Mouse (Mus musculus): ENCODE measurements around the gene Man1a2.

Gene Man1a2

DNA sequence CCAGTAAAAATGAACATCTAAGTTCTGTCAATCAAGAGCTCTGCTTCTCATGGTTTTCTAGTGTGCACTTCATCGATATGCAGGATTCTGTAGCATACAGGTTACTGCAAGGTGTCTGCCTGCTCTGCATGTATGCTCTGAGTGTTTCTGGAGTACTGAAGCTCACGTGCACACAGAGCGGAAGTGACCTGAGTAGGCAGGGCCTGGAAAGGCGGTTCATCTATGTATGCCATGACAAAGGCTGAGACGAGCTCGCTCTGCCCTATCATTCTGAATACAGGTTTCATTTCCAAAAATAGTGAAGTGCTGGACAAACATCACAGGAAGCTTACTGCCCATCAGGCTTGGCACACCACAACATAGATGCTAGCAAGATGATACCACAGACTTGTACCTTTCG lies 122.8 kb downstream of the Man1a2 start:
- no peak for DNase-seq (ENCODE audit: low spot score)

GRCm38 (mm10) chr3:100561561-100562175 lies 123.6 kb downstream of the Man1a2 start:
- no peak for DNase-seq (ENCODE audit: low spot score)

- DNase-seq (ENCODE audit: low spot score) = no peak
Measured at GRCm38 (mm10) chr3:100559431-100559830, 125.9 kb downstream of the Man1a2 start.

- no peak for DNase-seq (ENCODE audit: low spot score)
Measured at GRCm38 (mm10) chr3:100558211-100558708, 127.0 kb downstream of the Man1a2 start.

- no peak for DNase-seq (ENCODE audit: low spot score)
Measured at GRCm38 (mm10) chr3:100554843-100555242, 130.5 kb downstream of the Man1a2 start.

- no peak for DNase-seq (ENCODE audit: low spot score)
Measured at GRCm38 (mm10) chr3:100552171-100552570, 133.1 kb downstream of the Man1a2 start.

DNA sequence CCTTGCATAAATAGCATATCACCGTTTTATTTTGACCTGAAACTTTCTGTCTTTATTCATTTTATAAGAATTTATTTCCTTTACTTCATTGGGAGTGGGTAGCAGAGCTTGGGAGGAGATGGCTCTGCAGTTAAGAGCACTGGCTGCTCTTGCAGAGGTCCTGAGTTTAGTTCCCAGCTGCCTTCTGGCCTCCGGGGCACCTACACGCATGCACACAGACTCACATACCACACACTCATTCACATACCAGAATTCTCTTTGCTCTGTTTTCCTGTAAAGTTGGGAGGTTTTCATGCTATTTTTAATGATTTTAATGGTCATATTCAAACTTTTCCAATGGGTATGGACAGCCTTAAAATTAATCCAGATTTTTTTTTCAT lies 137.4 kb downstream of the Man1a2 start:
- DNase-seq (ENCODE audit: low spot score) = no peak

DNA sequence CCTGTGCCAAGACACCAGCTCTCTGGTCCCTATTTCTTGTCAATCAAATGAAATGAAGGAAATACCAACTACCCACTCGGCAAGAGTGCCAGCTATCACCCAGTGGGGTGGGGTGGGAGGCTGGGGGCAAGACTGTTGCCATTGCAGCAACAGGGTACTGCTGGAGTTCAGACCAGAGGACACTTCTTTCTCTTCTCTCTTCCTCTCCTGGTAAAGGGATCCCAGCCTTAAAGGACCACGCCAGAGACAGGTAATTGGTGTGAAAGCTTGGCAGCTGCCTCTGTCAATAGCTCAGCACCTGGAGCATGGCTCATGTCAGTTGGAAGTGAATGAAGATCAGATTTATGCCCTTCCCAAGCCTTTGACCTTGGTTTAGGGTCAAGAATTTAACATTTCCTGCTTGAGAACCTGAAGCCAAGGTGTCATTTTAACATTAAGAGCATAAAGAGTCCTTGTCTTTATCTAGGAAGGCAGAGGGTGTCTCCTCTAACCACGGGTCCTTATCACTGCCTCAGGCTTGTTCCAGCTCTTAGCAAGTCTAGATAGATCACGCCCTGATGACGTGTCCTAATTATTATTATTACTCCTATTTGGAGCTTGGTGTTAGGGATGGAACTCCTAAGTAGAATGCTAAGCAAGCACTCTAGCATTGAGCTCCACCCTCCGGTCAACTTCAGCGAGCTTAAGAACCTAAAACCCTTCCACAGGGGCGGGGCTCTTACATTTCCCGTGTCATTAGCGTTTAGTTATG lies 138.0 kb downstream of the Man1a2 start:
- no peak for DNase-seq (ENCODE audit: low spot score)

- DNase-seq (ENCODE audit: low spot score) = no peak
Measured at GRCm38 (mm10) chr3:100536686-100537085, 148.6 kb downstream of the Man1a2 start.

DNA sequence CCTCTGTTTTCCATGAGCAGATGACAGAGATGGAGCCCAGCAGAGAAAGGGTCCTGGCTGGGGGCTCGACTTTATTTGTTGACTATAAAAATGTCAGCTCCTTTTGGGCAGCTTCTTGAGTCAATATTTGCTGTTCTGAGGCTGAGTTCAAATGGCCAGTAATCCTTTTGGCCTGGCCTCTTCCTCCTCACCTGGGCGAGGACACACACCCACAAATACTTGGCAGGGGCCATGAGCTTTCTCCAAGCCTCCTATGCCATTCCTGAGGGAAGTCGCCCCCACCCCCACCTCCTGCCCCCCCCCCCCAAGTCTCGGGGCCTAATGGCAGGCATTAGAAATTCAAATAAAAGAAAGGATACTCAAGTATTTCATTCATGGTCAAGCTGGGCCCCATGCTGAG lies 149.4 kb downstream of the Man1a2 start:
- DNase-seq (ENCODE audit: low spot score) = no peak

DNA sequence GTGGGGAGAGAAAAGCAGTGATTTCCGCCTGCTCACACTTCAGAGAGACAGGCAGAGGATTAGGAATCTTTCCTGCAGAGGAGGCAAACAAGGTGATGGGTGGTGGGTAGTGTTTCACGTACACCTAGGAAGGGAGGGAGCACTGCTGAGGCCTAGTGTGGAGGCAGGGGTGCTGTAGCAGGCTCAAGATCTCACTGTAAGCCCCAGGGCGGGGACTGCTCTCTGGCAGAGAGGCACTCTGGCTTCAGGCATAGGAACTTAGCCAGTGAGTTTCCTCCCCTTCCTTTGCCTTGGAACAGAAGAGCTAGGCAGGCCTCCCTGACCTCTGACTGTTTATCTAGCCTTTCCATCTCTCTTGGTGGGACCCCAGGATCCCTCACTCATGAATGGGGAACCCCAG lies 150.0 kb downstream of the Man1a2 start:
- no peak for DNase-seq (ENCODE audit: low spot score)

- DNase-seq (ENCODE audit: low spot score) = no peak
Measured at GRCm38 (mm10) chr3:100534394-100534793, 150.9 kb downstream of the Man1a2 start.

- DNase-seq (ENCODE audit: low spot score) = no peak
Measured at GRCm38 (mm10) chr3:100533429-100533828, 151.9 kb downstream of the Man1a2 start.

- DNase-seq (ENCODE audit: low spot score) = no peak
Measured at GRCm38 (mm10) chr3:100530919-100531318, 154.4 kb downstream of the Man1a2 start.

DNA sequence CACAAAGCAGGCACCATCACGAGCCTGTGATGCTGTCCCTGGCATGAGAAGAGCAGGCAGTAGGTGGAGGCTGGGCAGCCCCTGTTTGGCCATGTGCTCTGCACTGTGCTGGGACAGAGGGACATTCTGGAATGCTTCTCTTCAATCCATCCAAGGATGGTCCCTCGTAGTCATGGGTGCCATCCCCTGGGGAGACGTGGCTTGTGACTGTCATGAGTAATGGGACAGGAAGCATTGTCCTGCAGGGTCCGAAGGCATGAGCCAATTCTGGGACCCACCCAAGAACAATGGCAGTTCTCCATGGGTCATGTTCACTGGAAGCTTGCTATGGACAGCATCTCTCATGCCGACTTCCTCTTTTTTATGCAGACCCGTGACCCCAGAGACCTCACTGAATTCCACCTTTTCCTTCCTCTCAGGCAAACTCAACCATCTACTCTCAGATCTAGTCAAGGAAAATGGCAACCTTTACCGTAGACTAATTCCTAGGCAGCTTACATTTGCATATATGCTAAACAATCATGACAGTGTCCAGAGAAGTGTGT lies 155.0 kb downstream of the Man1a2 start:
- no peak for DNase-seq (ENCODE audit: low spot score)

- no peak for DNase-seq (ENCODE audit: low spot score)
Measured at GRCm38 (mm10) chr3:100522671-100523070, 162.6 kb downstream of the Man1a2 start.

DNA sequence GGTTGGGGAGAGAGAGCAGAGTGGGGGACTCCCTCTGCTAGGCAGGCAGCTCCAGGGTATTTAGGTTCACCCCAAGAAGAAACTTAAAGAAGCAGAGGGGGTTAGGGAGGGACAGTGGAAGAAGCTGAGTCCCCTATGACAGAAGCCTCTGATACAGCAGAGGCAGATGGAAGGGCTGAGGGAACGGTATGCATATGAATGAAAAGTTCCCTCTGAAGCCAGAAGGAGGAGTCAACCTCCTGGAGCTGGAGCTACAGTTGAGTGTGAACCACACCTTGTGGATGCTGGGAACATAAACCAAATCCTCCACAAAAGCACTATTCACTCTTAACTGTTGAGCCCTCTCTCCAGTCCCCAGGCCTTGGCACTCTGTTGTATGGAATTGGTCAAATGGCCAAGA lies 163.7 kb downstream of the Man1a2 start:
- no peak for DNase-seq (ENCODE audit: low spot score)

DNA sequence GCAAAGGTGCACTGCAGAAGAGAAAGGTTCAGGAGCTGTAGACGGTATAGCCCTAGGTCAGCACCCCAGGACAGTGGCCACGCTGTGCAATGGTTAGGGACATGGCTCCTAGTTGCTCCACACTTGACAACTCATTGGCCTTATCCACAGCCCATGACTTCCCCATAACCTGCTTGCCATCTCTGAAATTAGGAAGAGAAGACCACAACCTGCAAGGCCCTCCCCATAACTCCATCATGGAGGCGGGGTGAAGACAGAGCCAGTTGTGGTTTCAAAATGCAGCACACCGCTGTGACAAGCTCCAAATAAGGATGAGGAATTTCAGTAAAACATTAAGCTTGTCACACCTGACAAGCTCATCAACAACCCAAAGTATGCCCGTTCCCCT lies 169.6 kb downstream of the Man1a2 start:
- no peak for DNase-seq (ENCODE audit: low spot score)

- no peak for DNase-seq (ENCODE audit: low spot score)
Measured at GRCm38 (mm10) chr3:100515093-100515753, 170.1 kb downstream of the Man1a2 start.

Measured in layer of hippocampus, adult 9-10 months (tissue).